Mouse (Mus musculus): Measurements from ENCODE around the gene Syngap1.

DNA sequence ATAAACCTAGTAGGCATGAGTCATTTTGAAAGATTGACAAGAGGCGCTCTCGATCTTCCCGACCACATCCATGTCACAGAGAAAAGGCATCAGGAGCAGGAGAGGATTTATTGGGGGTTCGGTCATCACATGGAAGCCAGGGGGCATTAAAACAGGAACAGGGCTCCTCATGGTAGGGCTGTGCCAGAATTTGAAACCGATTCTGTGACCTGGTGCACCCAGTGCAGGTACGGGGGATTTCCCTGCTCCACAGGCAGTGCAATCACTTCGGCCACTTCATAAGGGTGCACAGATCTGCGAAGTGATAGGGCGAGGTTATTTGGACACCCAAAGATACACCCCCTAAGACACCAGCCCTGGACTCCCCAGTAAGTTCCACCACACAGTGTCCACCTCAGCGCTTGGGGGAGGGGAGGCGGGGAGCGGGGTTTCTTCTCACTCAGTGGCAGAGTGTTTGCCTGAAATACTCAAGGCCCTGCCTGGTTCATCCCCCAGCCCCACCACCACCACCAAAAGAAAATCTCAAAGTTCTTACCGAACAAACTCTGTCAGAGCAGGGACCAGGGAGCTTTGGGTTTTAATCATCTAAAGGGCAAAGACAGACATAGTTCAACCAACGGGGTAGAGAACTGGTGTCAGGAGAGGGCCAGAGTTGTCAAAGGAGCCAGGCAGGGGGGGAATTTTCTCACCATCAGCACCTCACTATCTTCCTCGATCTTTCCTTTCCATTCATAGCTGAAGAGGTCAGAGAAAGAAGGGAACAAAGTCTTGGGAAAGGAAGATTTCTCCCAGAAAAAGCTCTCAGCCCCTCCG is 3.0 kb upstream of the Syngap1 start:
- TF ChIP-seq MAX (IDR thresholded peaks at IDR 0.05; ENCODE audit: low read depth), result no peak
- TF ChIP-seq POLR2A (IDR thresholded peaks at IDR 0.05; ENCODE audit: insufficient read length, low read depth), result no peak

Data from myocyte (in vitro differentiated cells).